Mouse (Mus musculus): ENCODE measurements at regions not wholly inside any gene's neighbourhood (a gene's known extent, or its start where the extent isn't known, plus 50 kb on each side); places are given as distances from the start of the nearest gene placed in this dataset.

GRCm38 (mm10) chr13:37592149-37592548, 186.1 kb upstream of the Rreb1 start:
- TF ChIP-seq POLR2A (IDR thresholded peaks at IDR 0.05; ENCODE audit: borderline replicate concordance, insufficient read depth, low read length) (no peak), CTCF (IDR thresholded peaks at IDR 0.05; ENCODE audit: borderline replicate concordance, insufficient read depth, low read depth, low read length) (no peak)

All from cerebellum, adult 2 months (tissue).